Mouse (Mus musculus) thymus, adult 2 months (tissue): ENCODE results near the gene Mylk.

Source experiments
- CTCF ChIP-seq: fragments of 200-500 bp; IDR thresholded peaks from 2 replicates; pipeline ENCODE4 v1.5.1; 2012; ENCODE audit warnings: mild to moderate bottlenecking, control low read depth, low read length, moderate library complexity, borderline replicate concordance; ENCODE audit not compliant: control insufficient read depth, poor library complexity, insufficient read depth; ENCODE audit errors: extremely low read depth
- POLR2A ChIP-seq: fragments of 200-500 bp; IDR thresholded peaks from 2 replicates; pipeline ENCODE4 v1.6.1; 2012; ENCODE audit warnings: mild to moderate bottlenecking, low read length, control low read depth, moderate library complexity; ENCODE audit not compliant: control insufficient read depth, poor library complexity, insufficient read depth; ENCODE audit errors: extremely low read depth

GRCm38 (mm10) chr16:34748081-34748720 is 3.2 kb downstream of the Mylk start:
- no peak for TF ChIP-seq POLR2A
- TF ChIP-seq CTCF, result no peak
